Mouse (Mus musculus) neural tube, embryonic 14.5 days (tissue): ENCODE results near the gene Gimap7. TPM values are rescaled to one million over a fixed set of nuclear protein-coding genes. Genes with fewer than 3 reads are reported as not detected.

Experiments used
- ATAC-seq: fragments of 200-750 bp; cut with Nextera tagmentation; 2 replicates; pipeline ENCODE4 v1.8.0; 2017; ENCODE audit warnings: low read depth, mild to moderate bottlenecking, moderate TSS enrichment, moderate library complexity
- H3K27ac ChIP-seq: fragments of 300-500 bp; sonication (generic); 2 replicates; pipeline ENCODE4 v1.5.1; 2014; ENCODE audit warnings: low read depth, mild to moderate bottlenecking, control low read depth, low read length, moderate library complexity, mixed read lengths
- H3K27me3 ChIP-seq: fragments of 300-500 bp; sonication (generic); 2 replicates; pipeline ENCODE4 v1.6.1; 2014; ENCODE audit warnings: low read length; ENCODE audit not compliant: control insufficient read depth, insufficient read depth
- H3K36me3 ChIP-seq: fragments of 300-500 bp; sonication (generic); 2 replicates; pipeline ENCODE4 v1.6.1; 2014; ENCODE audit warnings: low read length, mixed read lengths; ENCODE audit not compliant: control insufficient read depth, insufficient read depth
- H3K4me1 ChIP-seq: fragments of 300-500 bp; sonication (generic); 2 replicates; pipeline ENCODE4 v1.6.1; 2014; ENCODE audit warnings: low read length; ENCODE audit not compliant: control insufficient read depth, insufficient read depth
- H3K4me2 ChIP-seq: fragments of 300-500 bp; sonication (generic); 2 replicates; pipeline ENCODE4 v1.6.1; 2014; ENCODE audit warnings: mild to moderate bottlenecking, low read depth, low read length, control low read depth
- H3K4me3 ChIP-seq: fragments of 300-500 bp; sonication (generic); 2 replicates; pipeline ENCODE4 v1.5.1; 2014; ENCODE audit warnings: low read depth, low read length, control low read depth, mixed read lengths
- H3K9ac ChIP-seq: fragments of 300-500 bp; sonication (generic); replicated peaks from 2 replicates; pipeline ENCODE4 v1.6.1; 2014; ENCODE audit warnings: low read depth, mild to moderate bottlenecking, control low read depth, low read length, mixed read lengths
- H3K9me3 ChIP-seq: fragments of 300-500 bp; sonication (generic); 2 replicates; pipeline ENCODE4 v1.6.1; 2016; ENCODE audit warnings: low read length; ENCODE audit not compliant: control insufficient read depth
- WGBS: fragments of 180-500 bp; shearing (Covaris S2); extraction: QIAGEN DNeasy Blood & Tissue Kit; methylation state at CpG from one replicate; pipeline ENCODE4 v1.1.7; 2014; 5-methylcytosine and 5-hydroxymethylcytosine counted together
- polyA plus RNA-seq: library from polyadenylated mRNA; unstranded; fragments of >200 nt; fragmentation: Nextera tagmentation; extraction: Ambion mirVana; gene quantifications from 2 replicates; pipeline ENCODE4 v1.2.1, GENCODE M21; 2014

The Gimap7 gene
- polyA plus RNA-seq, 1 experiment from 2014 or later: not detected

DNA sequence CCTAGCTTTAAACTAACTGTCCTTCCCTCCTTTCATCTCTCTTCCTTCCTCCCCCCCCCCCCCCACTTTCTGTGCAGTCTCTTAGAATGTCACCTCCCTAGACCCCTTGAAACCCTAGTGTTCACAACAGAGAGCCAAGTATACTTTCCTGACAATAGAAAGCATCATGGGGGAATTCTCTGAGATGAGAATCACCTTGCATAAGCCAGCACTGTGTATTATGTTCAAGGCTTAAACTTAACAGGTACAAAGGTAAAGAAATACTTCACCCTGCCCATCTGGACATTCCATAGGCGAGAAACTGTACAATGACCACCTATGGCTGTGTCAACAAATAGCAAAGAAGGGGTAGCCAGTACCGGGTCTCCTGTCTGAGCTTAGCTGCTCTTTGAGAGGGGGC lies 27.1 kb downstream of the Gimap7 start:
- ATAC-seq: no peak

DNA sequence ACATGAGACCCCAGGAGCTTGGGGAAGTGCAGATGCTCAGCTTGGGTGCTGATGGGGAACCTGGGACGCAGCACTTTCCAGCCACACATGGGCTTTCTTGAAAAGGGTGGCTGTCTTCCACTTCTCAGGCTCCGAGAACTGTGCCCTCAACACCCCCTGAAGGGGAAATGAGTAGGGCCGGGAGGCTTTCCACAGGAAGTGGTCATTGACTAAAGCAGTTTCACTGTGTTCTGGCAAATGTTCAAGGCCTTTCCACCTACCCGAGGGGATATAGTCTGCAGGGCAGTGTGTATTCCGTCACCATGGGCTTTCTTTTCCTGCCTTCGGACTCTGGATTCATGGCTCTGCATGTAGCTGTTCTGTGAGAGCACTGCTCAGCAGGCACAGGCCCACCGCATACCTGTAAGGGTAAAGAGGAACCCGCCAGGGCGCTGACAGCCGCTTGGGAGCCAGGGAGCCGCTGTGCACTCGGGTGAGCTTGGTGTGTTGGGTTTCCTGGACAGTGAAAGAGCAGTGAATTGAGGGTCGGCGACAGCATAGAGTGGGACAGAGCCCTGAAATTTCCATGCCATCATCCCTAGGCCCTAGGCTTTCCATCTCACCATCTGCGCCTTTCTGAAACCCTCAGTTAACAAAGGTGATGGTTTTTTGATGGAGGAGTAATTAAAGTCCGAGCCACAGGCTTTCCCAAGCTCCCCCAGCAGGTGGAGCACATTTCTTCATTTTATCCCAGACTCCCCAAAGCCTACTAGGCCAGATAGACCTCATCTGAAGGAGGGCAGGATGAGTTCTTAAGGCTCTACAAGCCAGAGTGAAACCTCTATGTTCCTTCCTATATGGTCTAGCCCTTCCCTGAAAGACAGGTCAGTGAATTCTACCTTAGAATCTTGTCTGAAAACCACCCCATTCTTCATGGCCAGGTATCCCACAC lies 27.8 kb downstream of the Gimap7 start, which contains the start of gene Gimap5:
Gimap5 (plus strand) TSS at position 239 of the 931 bp plus-strand sequence.
- ATAC-seq: no peak
- Histone ChIP-seq H3K9ac (no peak within 1 kb of the TSS), H3K4me3 (no peak within 1 kb of the TSS), H3K9me3 (no peaks in the 10 kb centered on the region), H3K36me3 (no peaks in the 10 kb centered on the region), H3K27ac (no peak within 1 kb of the TSS), H3K4me1 (no peaks in the 10 kb centered on the region), H3K4me2 (no peak within 1 kb of the TSS), H3K27me3 (peaks cover 10% of the 10 kb centered on the region)
- 50% methylated on average over 16 of the region's 16 CpGs for WGBS

More for the DNA sequence above, 27.1 kb downstream of the Gimap7 start:
- Histone ChIP-seq H3K27ac (no peak overlapping the region), H3K9ac (no peak overlapping the region), H3K36me3 (no peaks in the 10 kb centered on the region), H3K9me3 (no peaks in the 10 kb centered on the region), H3K4me2 (no peak overlapping the region), H3K4me1 (no peaks in the 10 kb centered on the region), H3K4me3 (no peak overlapping the region), H3K27me3 (peaks cover 10% of the 10 kb centered on the region)
- 62% methylated on average over 2 of the region's 2 CpGs for WGBS

DNA sequence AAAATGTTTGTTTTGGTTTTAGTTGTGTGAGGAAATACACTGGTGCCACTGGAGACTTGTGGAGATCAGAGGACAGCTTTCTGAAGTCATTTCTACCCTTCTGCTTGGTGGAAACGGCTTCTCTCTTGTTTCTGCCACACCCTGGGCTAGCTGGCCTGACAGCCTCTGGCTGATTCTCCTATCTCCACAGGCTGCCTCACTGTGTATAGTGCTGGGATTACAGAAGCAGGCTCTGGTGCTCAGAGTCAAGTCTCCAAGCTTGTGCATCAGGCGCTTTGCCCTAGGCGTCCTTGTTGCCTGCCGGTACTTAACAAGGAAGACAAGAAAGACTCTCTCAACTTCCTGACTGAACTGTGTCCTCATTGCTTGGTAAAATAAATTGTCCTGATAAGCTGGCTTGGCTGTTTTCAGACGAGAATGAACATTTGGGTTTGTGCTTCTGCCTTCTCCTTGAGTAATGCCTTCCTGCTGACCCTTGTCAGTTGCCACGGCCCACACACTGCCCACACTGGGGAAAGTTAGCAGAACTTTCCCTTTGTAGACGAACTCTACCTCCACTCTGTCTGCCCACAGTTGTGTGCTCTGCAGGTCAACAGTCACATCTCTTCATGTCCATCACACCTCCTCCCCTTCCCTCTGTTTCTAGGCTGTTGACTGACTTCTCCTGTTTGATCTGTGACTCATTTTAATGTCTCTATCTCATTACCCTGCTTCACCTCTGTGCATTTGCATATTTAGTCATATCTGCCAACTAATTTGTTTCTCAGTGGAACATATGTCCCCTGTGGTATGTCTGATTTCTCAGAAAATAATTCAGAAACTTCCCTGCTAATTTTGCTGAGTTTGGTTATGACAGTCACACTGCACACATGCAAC lies 28.9 kb downstream of the Gimap7 start:
- H3K4me2 ChIP-seq: no peak overlapping the region
- H3K4me3 ChIP-seq: no peak overlapping the region
- H3K27ac ChIP-seq: no peak overlapping the region
- H3K9me3 ChIP-seq: no peaks in the 10 kb centered on the region
- no peak for ATAC-seq
- H3K27me3 ChIP-seq: peaks cover 10% of the 10 kb centered on the region
- no peaks in the 10 kb centered on the region for H3K36me3 ChIP-seq
- 85% methylated on average over 7 of the region's 7 CpGs for WGBS
- no peaks in the 10 kb centered on the region for H3K4me1 ChIP-seq
- no peak overlapping the region for H3K9ac ChIP-seq

DNA sequence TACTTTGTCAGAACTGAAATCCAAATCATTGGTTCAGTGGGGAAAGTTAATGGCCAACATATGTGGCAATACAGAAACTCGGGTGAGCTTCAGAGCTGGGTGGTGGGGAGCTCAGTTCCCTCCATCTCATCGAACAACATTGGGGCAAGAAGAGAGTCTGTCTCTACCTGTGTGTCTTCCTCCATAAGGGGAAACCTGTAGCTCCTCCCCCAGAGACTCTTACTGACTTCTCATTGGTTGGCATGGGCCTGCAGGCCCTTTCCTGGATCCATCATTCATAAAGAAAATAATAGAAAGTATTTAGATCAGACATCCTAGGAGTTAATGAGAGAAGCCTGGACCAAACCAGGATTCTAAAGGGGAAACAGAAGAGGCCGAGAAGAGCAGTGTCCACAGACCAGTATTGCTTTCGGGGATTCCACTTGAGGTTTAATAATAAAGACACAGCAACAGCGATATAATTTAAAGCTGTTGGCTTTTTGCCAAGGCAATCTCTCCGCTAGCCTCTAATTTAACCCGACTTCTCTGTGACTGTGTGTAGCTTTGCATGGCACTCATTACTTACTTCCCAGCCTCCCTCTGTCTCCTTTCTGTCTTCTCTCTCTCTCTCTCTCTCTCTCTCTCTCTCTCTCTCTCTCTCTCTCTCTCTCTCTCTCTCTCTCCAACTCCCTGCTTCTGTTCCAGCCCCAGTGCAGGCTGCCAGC lies 45.3 kb downstream of the Gimap7 start:
- Histone ChIP-seq H3K9me3 (no peaks in the 10 kb centered on the region), H3K27me3 (no peaks in the 10 kb centered on the region), H3K4me2 (no peak overlapping the region), H3K36me3 (no peaks in the 10 kb centered on the region), H3K4me3 (no peak overlapping the region), H3K9ac (no peak overlapping the region), H3K4me1 (no peaks in the 10 kb centered on the region), H3K27ac (no peak overlapping the region)
- ATAC-seq: peak; percentile 24
- WGBS: 62% methylated on average over 7 of the region's 7 CpGs

DNA sequence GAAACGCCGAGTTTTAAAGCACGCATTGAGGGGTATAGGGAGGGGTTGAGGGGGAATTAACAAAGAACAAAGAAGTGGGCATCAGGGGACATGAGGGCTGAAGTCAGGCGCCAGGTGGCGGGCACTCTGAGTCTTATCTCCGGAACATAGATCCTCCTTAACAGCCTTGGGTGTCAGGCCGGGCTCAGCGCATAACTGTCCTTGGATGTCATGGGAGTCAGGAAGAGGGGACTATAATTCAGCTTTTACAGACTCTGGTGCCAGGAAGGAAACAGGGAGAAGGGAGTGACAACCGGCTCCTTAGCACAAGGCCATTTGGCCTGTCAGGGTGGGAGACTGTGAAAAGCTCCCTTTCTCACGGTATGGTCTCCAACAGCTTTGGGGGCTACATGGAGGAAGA lies 46.1 kb downstream of the Gimap7 start:
- 95% methylated on average over 10 of the region's 10 CpGs for WGBS
- no peaks in the 10 kb centered on the region for H3K9me3 ChIP-seq

DNA sequence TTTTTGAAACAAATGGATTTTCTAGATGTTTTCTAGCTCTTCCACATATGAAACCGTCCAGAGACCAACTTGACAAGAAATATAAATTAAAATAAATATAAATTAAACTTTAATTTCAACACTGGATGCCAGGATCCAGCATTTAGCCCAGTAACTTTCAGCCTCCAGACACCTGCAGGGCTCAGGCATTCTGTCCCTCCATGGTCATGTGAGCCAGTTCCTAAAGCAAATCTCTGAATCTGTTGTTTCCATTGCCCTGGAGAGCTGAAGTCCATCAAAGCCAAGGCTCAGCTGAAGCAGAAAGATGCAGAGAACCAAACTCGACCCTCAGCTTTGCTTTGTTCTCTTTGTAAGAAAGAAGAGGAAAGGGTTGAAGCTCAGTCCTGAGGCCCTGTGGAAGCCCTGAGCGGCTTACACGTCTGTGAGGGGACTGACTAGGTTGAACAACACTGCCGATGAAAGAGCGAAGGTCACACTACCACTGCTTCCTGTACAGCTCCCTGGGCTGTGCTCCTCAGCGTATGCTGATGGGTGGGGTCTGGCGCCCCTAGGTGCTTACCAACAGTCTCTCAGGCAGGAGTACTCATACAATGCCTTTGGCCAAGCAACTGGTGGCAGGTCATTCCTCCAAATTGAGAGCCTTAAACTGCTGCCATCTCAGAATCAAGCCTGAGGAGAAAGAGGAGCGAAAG lies 49.9 kb downstream of the Gimap7 start:
- H3K36me3 ChIP-seq: no peaks in the 10 kb centered on the region
- no peak overlapping the region for H3K4me2 ChIP-seq
- H3K4me3 ChIP-seq: no peak overlapping the region
- H3K4me1 ChIP-seq: no peaks in the 10 kb centered on the region
- WGBS: 75% methylated on average over 9 of the region's 9 CpGs
- no peak overlapping the region for H3K9ac ChIP-seq
- H3K27me3 ChIP-seq: no peaks in the 10 kb centered on the region
- H3K27ac ChIP-seq: no peak overlapping the region
- ATAC-seq: no peak
- H3K9me3 ChIP-seq: no peaks in the 10 kb centered on the region

More for the DNA sequence above, 46.1 kb downstream of the Gimap7 start:
- no peak for ATAC-seq
- Histone ChIP-seq H3K4me3 (no peak overlapping the region), H3K4me2 (no peak overlapping the region), H3K27me3 (no peaks in the 10 kb centered on the region), H3K27ac (no peak overlapping the region), H3K4me1 (no peaks in the 10 kb centered on the region), H3K9ac (no peak overlapping the region), H3K36me3 (no peaks in the 10 kb centered on the region)

DNA sequence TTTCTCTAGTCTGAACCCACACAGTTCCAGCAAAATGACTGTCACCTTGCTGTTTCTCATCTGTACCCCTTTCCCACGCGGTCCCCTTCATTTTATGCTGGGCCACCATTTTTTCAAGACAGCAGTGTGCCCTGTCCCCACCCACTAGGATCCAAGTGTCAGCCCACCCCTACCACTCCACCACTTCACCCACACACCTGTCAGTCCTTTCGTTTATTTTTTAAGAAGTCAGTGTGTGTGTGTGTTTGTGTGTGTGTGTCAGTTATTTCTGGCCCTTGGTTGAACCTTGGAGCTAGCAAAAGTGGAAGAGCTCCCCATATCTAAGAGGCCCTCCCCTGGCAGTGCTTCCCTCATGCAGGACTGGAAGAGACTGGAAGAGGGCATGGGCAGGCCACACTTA lies 50.5 kb downstream of the Gimap7 start:
- H3K27ac ChIP-seq: no peak overlapping the region
- no peaks in the 10 kb centered on the region for H3K9me3 ChIP-seq
- H3K4me2 ChIP-seq: no peak overlapping the region
- no peak overlapping the region for H3K9ac ChIP-seq
- 91% methylated on average over 3 of the region's 3 CpGs for WGBS
- H3K4me1 ChIP-seq: no peaks in the 10 kb centered on the region
- no peaks in the 10 kb centered on the region for H3K36me3 ChIP-seq
- no peaks in the 10 kb centered on the region for H3K27me3 ChIP-seq
- H3K4me3 ChIP-seq: no peak overlapping the region
- ATAC-seq: no peak

DNA sequence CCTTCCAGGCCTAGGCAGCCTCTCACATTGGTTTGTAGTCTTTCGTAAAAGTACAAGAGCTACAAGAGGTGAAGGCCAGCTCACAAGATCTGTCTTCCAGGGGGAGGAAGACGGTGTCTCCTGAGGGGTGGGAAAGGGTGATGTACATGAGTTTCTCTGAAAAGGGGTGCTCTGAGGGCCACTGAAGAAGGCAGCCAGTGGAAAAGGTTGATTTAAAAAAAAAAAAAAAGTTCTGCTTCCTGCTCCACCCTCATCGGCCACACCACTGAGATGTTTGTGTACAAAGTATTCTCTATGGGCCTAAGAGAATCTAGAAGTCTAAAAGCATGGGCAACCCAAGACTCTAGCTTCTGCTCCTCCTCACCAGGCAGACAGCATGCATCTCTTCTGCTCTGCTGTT lies 52.3 kb downstream of the Gimap7 start, which contains the start of gene Gimap3:
Gimap3 (minus strand) TSS at position 156 of the 400 bp plus-strand sequence.
- ATAC-seq: no peak
- H3K36me3 ChIP-seq: no peaks in the 10 kb centered on the region
- H3K9ac ChIP-seq: no peak within 1 kb of the TSS
- no peaks in the 10 kb centered on the region for H3K9me3 ChIP-seq
- no peak within 1 kb of the TSS for H3K4me2 ChIP-seq
- H3K4me1 ChIP-seq: no peaks in the 10 kb centered on the region
- 96% methylated on average over 3 of the region's 3 CpGs for WGBS
- H3K27ac ChIP-seq: no peak within 1 kb of the TSS
- no peak within 1 kb of the TSS for H3K4me3 ChIP-seq
- no peaks in the 10 kb centered on the region for H3K27me3 ChIP-seq
